Mouse (Mus musculus): Measurements from ENCODE around the gene Gpr68. TPM values are rescaled to one million over a fixed set of nuclear protein-coding genes. Genes with fewer than 3 reads are reported as not detected.

Gpr68 gene
- total and polyA plus RNA-seq, 3 experiments: 0.04 TPM; not detected in 2

GRCm38 (mm10) chr12:100899111-100899640, 8.8 kb downstream of the Gpr68 start:
- DNase-seq (ENCODE audit: low read depth, low spot score): no peak
- H3K9ac ChIP-seq (ENCODE audit: control insufficient read depth, low read depth, low read length, poor library complexity, severe bottlenecking): no peak overlapping the region
- no peak overlapping the region for H3K27ac ChIP-seq (ENCODE audit: control insufficient read depth, low read depth, low read length)
- no peaks in the 10 kb centered on the region for H3K36me3 ChIP-seq (ENCODE audit: control insufficient read depth in 1 of 2, insufficient read depth in 2 of 2, low read length in 2 of 2)
- TF ChIP-seq MXI1 (IDR thresholded peaks at IDR 0.05; ENCODE audit: low read depth, low read length) (no peak), CTCF (IDR thresholded peaks at IDR 0.05 in 2 of 3, conservative IDR thresholded peaks at IDR 0.05 in 1 of 3; ENCODE audit: control insufficient read depth in 1 of 3, insufficient read depth in 1 of 3, low read depth in 2 of 3, low read length in 3 of 3, poor library complexity in 1 of 3, severe bottlenecking in 1 of 3) (no peak), SIN3A (IDR thresholded peaks at IDR 0.05; ENCODE audit: low read length) (no peak)
- no peaks in the 10 kb centered on the region for H3K4me1 ChIP-seq (ENCODE audit: control insufficient read depth in 1 of 2, insufficient read depth in 2 of 2, low read length in 2 of 2)
- no peaks in the 10 kb centered on the region for H3K79me2 ChIP-seq (ENCODE audit: control insufficient read depth, insufficient read depth, low read length, poor library complexity)
- H3K9me3 ChIP-seq (replicated peaks; ENCODE audit: insufficient read depth, low read length): no peaks in the 10 kb centered on the region
- peaks cover 17 to 18% of the 10 kb centered on the region in 2 experiments for H3K27me3 ChIP-seq (ENCODE audit: control insufficient read depth in 1 of 2, insufficient read depth in 2 of 2, low read length in 2 of 2)
- no peak overlapping the region for H3K4me3 ChIP-seq (ENCODE audit: control insufficient read depth in 1 of 2, insufficient read depth in 1 of 2, low read depth in 2 of 2, low read length in 2 of 2)

- Histone ChIP-seq H3K4me3 (ENCODE audit: control insufficient read depth in 1 of 2, insufficient read depth in 1 of 2, low read depth in 2 of 2, low read length in 2 of 2) (no peak overlapping the region), H3K4me1 (ENCODE audit: control insufficient read depth in 1 of 2, insufficient read depth in 2 of 2, low read length in 2 of 2) (no peaks in the 10 kb centered on the region), H3K36me3 (ENCODE audit: control insufficient read depth in 1 of 2, insufficient read depth in 2 of 2, low read length in 2 of 2) (no peaks in the 10 kb centered on the region), H3K79me2 (ENCODE audit: control insufficient read depth, insufficient read depth, low read length, poor library complexity) (no peaks in the 10 kb centered on the region), H3K27me3 (ENCODE audit: control insufficient read depth in 1 of 2, insufficient read depth in 2 of 2, low read length in 2 of 2) (peaks cover 16 to 17% of the 10 kb centered on the region in 2 experiments), H3K9ac (ENCODE audit: control insufficient read depth, low read depth, low read length, poor library complexity, severe bottlenecking) (no peak overlapping the region), H3K9me3 (replicated peaks; ENCODE audit: insufficient read depth, low read length) (no peaks in the 10 kb centered on the region), H3K27ac (ENCODE audit: control insufficient read depth, low read depth, low read length) (no peak overlapping the region)
- TF ChIP-seq EP300 (IDR thresholded peaks at IDR 0.05; ENCODE audit: low read depth in 1 of 2, low read length in 2 of 2): no peak
- no peak for TF ChIP-seq RAD21 (IDR thresholded peaks at IDR 0.05; ENCODE audit: low read depth, low read length)
- no peak for TF ChIP-seq ZKSCAN1 (IDR thresholded peaks at IDR 0.05; ENCODE audit: low read depth, low read length)
- no peak for TF ChIP-seq POLR2AphosphoS5 (IDR thresholded peaks at IDR 0.05; ENCODE audit: borderline replicate concordance, low read depth, low read length)
- TF ChIP-seq MYB (IDR thresholded peaks at IDR 0.05; ENCODE audit: low read depth, low read length): no peak
- no peak for TF ChIP-seq KAT2A (conservative IDR thresholded peaks at IDR 0.05; ENCODE audit: low read depth, low read length)
- TF ChIP-seq CHD1 (IDR thresholded peaks at IDR 0.05; ENCODE audit: low read depth, low read length): no peak
- no peak for TF ChIP-seq ZC3H11A (IDR thresholded peaks at IDR 0.05; ENCODE audit: low read depth, low read length)
- TF ChIP-seq TAL1 (IDR thresholded peaks at IDR 0.05; ENCODE audit: low read length): no peak
- TF ChIP-seq ZMIZ1 (IDR thresholded peaks at IDR 0.05; ENCODE audit: low read depth, low read length): no peak
- no peak for TF ChIP-seq MAX (IDR thresholded peaks at IDR 0.05; ENCODE audit: low read length)
- no peak for TF ChIP-seq CHD2 (IDR thresholded peaks at IDR 0.05; ENCODE audit: low read length)
- no peak for TF ChIP-seq MXI1 (IDR thresholded peaks at IDR 0.05; ENCODE audit: low read depth, low read length)
- no peak for TF ChIP-seq UBTF (IDR thresholded peaks at IDR 0.05; ENCODE audit: borderline replicate concordance, insufficient read depth, low read depth, low read length)
- no peak for TF ChIP-seq SIN3A (IDR thresholded peaks at IDR 0.05; ENCODE audit: low read length)
- TF ChIP-seq SMC3 (IDR thresholded peaks at IDR 0.05; ENCODE audit: low read depth, low read length): no peak
- no peak for TF ChIP-seq E2F4 (IDR thresholded peaks at IDR 0.05; ENCODE audit: borderline replicate concordance, low read depth, low read length)
- no peak for TF ChIP-seq USF1 (IDR thresholded peaks at IDR 0.05; ENCODE audit: low read depth, low read length)
- TF ChIP-seq USF2 (IDR thresholded peaks at IDR 0.05; ENCODE audit: borderline replicate concordance in 1 of 2, insufficient read depth in 1 of 2, low read depth in 1 of 2, low read length in 2 of 2): no peak
- DNase-seq (ENCODE audit: low read depth, low spot score): no peak
These were observed 10.0 kb downstream of the Gpr68 start for GRCm38 (mm10) chr12:100897736-100898650.

All from MEL (cell line).